Mouse (Mus musculus) forebrain, postnatal 0 days (tissue): ENCODE data around the gene Lpar1. TPM values are rescaled to one million over a fixed set of nuclear protein-coding genes. Genes with fewer than 3 reads are reported as not detected.

ENCODE experiments used
- ATAC-seq: fragments of 200-750 bp; cut with Nextera tagmentation; 2 replicates; pipeline ENCODE4 v1.8.0; 2017; ENCODE audit warnings: mild to moderate bottlenecking, moderate library complexity
- DNase-seq: peaks from one replicate; pipeline ENCODE4 v3.0.0-alpha.2; 2015
- H3K27ac ChIP-seq: fragments of 300-500 bp; sonication (generic); 2 replicates; pipeline ENCODE4 v1.5.1; 2014; ENCODE audit warnings: low read depth, mild to moderate bottlenecking, antibody characterized with exemption, low read length, moderate library complexity, mixed read lengths
- H3K27me3 ChIP-seq: fragments of 300-500 bp; sonication (generic); 2 replicates; pipeline ENCODE4 v1.6.1; 2014; ENCODE audit warnings: mild to moderate bottlenecking, low read length, mixed read lengths; ENCODE audit not compliant: insufficient read depth
- H3K36me3 ChIP-seq: fragments of 300-500 bp; sonication (generic); 2 replicates; pipeline ENCODE4 v1.6.1; 2014; ENCODE audit warnings: mild to moderate bottlenecking, moderate library complexity; ENCODE audit not compliant: insufficient read depth
- H3K4me1 ChIP-seq: fragments of 300-500 bp; sonication (generic); 2 replicates; pipeline ENCODE4 v1.6.1; 2014; ENCODE audit warnings: antibody characterized with exemption; ENCODE audit not compliant: insufficient read depth
- H3K4me2 ChIP-seq: fragments of 300-500 bp; sonication (generic); 2 replicates; pipeline ENCODE4 v1.6.1; 2014; ENCODE audit warnings: low read depth, mild to moderate bottlenecking, moderate library complexity
- H3K4me3 ChIP-seq: fragments of 300-500 bp; sonication (generic); 2 replicates; pipeline ENCODE4 v1.5.1; 2014; ENCODE audit warnings: low read depth, low read length, mixed read lengths
- H3K9ac ChIP-seq: fragments of 300-500 bp; sonication (generic); 2 replicates; pipeline ENCODE4 v1.6.1; 2014; ENCODE audit warnings: mild to moderate bottlenecking
- H3K9me3 ChIP-seq: fragments of 300-500 bp; sonication (generic); 2 replicates; pipeline ENCODE4 v1.6.1; 2016; ENCODE audit warnings: low read length
- CTCF ChIP-seq: sonication (generic); IDR thresholded peaks from 2 replicates; pipeline ENCODE4 v1.5.1; 2016; ENCODE audit warnings: antibody characterized with exemption, control low read depth, low read depth
- WGBS: fragments of 180-500 bp; shearing (Covaris S2); extraction: QIAGEN DNeasy Blood & Tissue Kit; methylation state at CpG from one replicate; pipeline ENCODE4 v1.1.7; 2014; 5-methylcytosine and 5-hydroxymethylcytosine counted together
- polyA plus RNA-seq: library from polyadenylated mRNA; unstranded; fragments of >200 nt; fragmentation: Nextera tagmentation; extraction: Ambion mirVana; gene quantifications from 2 replicates; pipeline ENCODE4 v1.2.1, GENCODE M21; 2015
- total RNA-seq: library from RNA; depleted of rRNA; stranded (reverse); fragments of >200 nt; gene quantifications from 2 replicates; pipeline ENCODE4 v1.2.3, GENCODE M21; 2014

The Lpar1 gene
- total and polyA plus RNA-seq, 2 experiments from 2014 or later = 17.3 to 26.2 TPM

GRCm38 (mm10) chr4:58508833-58509232 lies 44.9 kb downstream of the Lpar1 start:
- ATAC-seq (peak; percentile 90), DNase-seq (peak; percentile 79)
- Histone ChIP-seq H3K27me3 (no peaks in the 10 kb centered on the region), H3K4me2 (no peak overlapping the region), H3K9ac (no peak overlapping the region; the same call in 1 of the 2 replicates), H3K4me1 (peaks cover 4% of the 10 kb centered on the region), H3K9me3 (no peaks in the 10 kb centered on the region), H3K27ac (0 out of 2 replicates have a peak overlapping the region, but pooled peaks have one; percentile 51), H3K4me3 (no peak overlapping the region), H3K36me3 (no peaks in the 10 kb centered on the region)
- TF ChIP-seq CTCF = no peak
- 19% methylated on average over 7 of the region's 7 CpGs for WGBS

- no peak overlapping the region for H3K4me2 ChIP-seq
- WGBS = 92% methylated on average over 6 of the region's 6 CpGs
Observed at GRCm38 (mm10) chr4:58507536-58507935, 46.2 kb downstream of the Lpar1 start.

DNA sequence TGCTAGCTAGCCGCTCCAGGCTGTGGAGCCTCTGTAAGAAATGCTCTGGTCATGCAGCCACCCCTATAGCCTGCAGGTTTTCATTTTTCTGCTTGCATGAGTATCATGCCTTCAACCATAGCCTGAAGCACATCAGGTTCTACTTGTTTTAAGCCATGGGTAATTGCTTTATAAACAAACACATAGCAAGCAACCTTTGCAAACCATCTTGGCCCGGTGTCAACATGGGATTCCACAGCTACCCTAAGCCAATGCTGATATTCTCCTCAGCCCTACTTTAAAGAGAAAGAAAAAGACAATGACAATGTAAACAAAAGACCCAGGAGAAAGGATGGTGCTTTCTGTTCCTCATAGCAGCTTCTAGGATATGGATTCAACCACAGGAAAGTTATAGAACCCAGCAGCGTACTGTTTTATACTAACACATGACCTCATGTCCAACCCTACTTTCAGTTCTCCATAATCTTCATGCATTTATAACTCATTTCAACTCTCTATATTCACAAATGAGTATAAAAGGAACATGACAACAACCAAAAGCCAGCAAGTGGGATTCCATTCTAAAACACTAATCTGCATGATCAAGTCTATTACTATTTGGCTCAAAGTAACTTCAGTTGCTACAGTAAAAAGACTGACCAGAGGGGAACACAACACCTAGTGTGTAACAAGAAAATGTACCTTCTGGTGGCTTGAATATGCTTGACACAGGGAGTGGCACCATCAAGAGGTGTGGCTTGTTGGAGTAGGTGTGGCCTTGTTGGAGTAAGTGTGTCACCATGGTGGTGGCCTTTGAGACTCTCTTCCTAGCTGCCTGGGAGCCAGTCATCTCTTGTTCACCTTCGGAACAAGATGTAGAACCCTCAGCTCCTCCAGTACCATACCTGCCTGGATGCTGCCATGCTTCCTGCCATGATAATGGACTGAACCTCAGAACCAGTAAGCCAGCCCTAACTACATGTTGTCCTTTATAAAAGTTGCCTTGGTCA lies 46.9 kb downstream of the Lpar1 start:
- whole genome bisulfite sequencing = 94% methylated on average over 4 of the region's 4 CpGs
- Histone ChIP-seq H3K4me1 (peaks cover 4% of the 10 kb centered on the region), H3K27me3 (no peaks in the 10 kb centered on the region), H3K36me3 (no peaks in the 10 kb centered on the region), H3K4me2 (no peak overlapping the region), H3K27ac (no peak overlapping the region), H3K9me3 (no peaks in the 10 kb centered on the region), H3K4me3 (no peak overlapping the region), H3K9ac (no peak overlapping the region)
- no peak for ATAC-seq
- no peak for TF ChIP-seq CTCF
- DNase-seq = no peak

More at GRCm38 (mm10) chr4:58507536-58507935, 46.2 kb downstream of the Lpar1 start:
- no peak for TF ChIP-seq CTCF
- Histone ChIP-seq H3K27me3 (no peaks in the 10 kb centered on the region), H3K4me1 (peaks cover 4% of the 10 kb centered on the region), H3K9ac (no peak overlapping the region), H3K9me3 (no peaks in the 10 kb centered on the region), H3K27ac (no peak overlapping the region), H3K4me3 (no peak overlapping the region), H3K36me3 (no peaks in the 10 kb centered on the region)
- DNase-seq (no peak), ATAC-seq (no peak)

DNA sequence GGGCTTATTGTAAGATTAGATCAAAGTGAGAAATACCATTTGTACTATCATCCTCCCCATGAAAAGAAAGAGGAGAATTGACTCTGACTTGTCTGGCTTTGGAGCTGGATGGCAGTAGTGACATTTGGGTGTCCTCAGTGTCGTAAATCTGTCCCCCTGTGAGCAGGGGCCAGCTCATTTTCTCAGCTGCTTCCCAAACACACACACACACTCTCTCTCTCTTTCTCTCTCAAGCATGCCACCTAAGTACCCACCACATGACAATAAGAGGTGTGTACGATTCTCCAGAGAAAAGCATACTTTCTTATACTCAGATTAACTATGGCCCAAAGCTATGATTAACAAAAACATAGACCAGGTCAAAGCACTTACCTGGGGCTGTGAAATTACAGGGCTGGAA lies 49.4 kb downstream of the Lpar1 start:
- Histone ChIP-seq H3K4me1 (peaks cover 4% of the 10 kb centered on the region), H3K27me3 (no peaks in the 10 kb centered on the region), H3K27ac (no peak overlapping the region), H3K9ac (no peak overlapping the region), H3K9me3 (no peaks in the 10 kb centered on the region), H3K4me2 (no peak overlapping the region), H3K4me3 (no peak overlapping the region), H3K36me3 (no peaks in the 10 kb centered on the region)
- 94% methylated on average over 2 of the region's 2 CpGs for WGBS
- DNase-seq (no peak), ATAC-seq (no peak)
- no peak for TF ChIP-seq CTCF

- 51% methylated on average over 21 of the region's 21 CpGs for WGBS
- no peak overlapping the region for H3K9ac ChIP-seq
- H3K27ac ChIP-seq = no peak overlapping the region
- ATAC-seq (0 out of 2 replicates have a peak, but pooled peaks have one; percentile 38), DNase-seq (no peak)
- no peaks in the 10 kb centered on the region for H3K9me3 ChIP-seq
- no peaks in the 10 kb centered on the region for H3K36me3 ChIP-seq
- H3K27me3 ChIP-seq = no peaks in the 10 kb centered on the region
- no peak for TF ChIP-seq CTCF
- H3K4me2 ChIP-seq = no peak overlapping the region
- no peak overlapping the region for H3K4me3 ChIP-seq
- no peaks in the 10 kb centered on the region for H3K4me1 ChIP-seq
Observed at GRCm38 (mm10) chr4:58501012-58501777, 52.5 kb downstream of the Lpar1 start.

GRCm38 (mm10) chr4:58499831-58500230 lies 53.9 kb downstream of the Lpar1 start:
- Histone ChIP-seq H3K4me3 (no peak overlapping the region), H3K4me2 (no peak overlapping the region), H3K27ac (no peak overlapping the region), H3K9ac (no peak overlapping the region), H3K36me3 (no peaks in the 10 kb centered on the region), H3K27me3 (no peaks in the 10 kb centered on the region), H3K9me3 (no peaks in the 10 kb centered on the region), H3K4me1 (no peaks in the 10 kb centered on the region)
- TF ChIP-seq CTCF = no peak
- DNase-seq (no peak), ATAC-seq (no peak)
- 37% methylated on average over 3 of the region's 3 CpGs for WGBS
